Mouse (Mus musculus) kidney, postnatal 25 days (tissue): ENCODE data around the gene Abhd14a.

Experiments
- DNase-seq, 2 experiments: peaks; one replicate each; pipeline ENCODE4 v3.0.0; 2021; ENCODE audit warnings: mixed read lengths in 2 of 2

Gene Abhd14a

GRCm38 (mm10) chr9:106451899-106452298 lies 4.4 kb upstream of the Abhd14a start:
- no peak for DNase-seq

DNA sequence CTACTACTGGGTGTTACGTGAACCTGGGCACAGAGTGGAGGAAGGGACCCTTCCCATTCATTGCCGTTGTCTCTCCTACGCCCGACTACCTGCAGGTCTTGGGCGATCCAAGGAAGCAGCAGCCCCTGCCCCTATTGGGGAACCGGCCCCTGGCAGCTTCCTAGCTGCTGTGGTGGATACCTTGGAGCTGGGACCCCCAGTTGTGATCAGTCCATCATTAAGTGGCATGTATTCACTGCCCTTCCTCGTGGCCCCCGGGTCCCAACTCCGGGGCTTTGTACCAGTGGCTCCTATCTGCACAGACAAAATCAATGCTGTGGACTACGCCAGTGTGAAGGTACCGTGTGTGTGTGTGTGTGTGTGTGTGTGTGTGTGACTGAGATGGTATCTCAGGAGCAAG lies 3.8 kb upstream of the Abhd14a start:
- no peak for DNase-seq

- peak; percentile 93 for DNase-seq
Observed at GRCm38 (mm10) chr9:106450661-106451060, 3.2 kb upstream of the Abhd14a start.

DNA sequence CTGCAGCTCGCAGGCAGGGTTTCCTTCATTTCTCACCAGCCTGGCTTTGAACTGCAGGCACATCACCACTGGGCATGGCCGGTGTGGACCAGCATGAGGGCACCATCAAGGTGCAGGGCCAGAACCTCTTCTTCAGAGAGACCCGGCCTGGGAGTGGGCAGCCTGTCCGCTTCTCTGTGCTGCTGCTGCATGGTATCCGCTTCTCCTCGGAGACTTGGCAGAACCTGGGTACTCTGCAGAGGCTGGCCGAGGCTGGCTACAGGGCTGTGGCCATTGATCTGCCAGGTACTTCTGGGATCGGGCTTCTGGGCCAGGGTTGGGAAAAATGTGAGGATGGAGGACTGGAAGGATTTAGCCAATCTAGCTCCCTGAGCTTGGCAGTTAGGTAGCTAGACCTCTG lies 2.5 kb upstream of the Abhd14a start:
- DNase-seq: no peak

DNA sequence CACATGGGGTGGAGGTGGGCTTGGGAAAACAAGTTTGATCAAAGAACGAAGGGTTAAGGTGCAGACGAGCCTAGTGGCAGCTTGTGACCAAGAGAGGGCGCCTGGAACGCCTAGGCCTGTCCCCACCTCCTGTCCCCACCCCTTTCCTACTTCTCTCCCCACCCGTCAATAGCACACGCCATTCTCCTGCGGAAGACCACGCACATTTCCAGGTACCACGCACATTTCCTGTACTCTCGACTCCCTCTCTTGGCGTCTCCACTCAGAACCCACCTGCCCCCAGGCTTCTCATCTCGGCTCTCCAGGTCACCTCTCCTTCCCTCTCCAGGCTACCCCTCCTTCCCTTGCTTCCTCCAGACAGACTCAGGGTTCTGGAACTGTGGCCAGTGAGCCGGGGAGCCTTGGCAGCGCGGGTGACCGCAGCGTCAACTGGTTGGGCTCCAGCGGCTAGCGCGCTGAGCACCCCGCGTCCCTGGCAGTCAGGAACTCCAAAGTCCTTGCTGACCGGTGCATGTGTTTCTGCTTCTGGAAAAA lies 1.1 kb upstream of the Abhd14a start:
- DNase-seq: peak; percentile 86 to 92

GRCm38 (mm10) chr9:106447951-106448350 lies 473 bp upstream of the Abhd14a start:
- DNase-seq: peak; percentile 41 to 67

DNA sequence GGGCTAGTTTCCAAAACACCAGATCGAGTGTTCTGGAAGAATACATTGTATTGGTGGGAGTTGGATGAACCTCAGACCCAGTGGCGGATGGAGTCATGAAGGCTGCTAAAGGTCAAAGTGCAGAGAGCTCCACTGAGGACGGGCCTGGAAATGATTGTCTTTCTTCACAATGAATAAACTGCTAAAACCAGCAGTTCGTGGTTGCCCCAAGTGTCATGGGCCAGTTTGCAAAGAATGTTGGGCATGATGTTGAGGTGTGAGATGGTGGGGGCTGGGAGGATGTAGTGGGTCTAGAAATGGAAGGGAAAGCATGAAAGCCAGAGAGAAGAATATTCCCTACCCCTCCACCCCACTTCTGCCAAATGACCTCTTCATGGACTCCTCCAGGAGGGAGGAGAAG lies 2.6 kb downstream of the Abhd14a start:
- peak; percentile 62 to 77 for DNase-seq

DNA sequence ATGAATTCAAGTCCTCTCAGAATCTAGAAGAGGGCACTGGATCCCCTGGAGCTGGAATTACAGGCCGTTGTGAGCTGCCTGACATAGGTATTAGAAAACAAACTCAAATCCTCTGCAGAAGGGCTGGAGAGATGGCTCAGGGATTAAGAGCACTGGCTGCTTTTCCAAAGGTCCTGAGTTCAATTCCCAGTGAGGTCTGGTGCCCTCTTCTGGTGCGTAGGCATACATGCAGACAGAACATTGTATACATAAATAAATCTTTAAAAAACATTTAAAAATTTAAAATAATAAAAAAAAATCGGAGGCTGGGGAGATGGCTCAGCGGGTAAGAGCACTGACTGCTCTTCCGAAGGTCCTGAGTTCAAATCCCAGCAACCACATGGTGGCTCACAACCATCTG lies 4.8 kb downstream of the Abhd14a start:
- DNase-seq: no peak

DNA sequence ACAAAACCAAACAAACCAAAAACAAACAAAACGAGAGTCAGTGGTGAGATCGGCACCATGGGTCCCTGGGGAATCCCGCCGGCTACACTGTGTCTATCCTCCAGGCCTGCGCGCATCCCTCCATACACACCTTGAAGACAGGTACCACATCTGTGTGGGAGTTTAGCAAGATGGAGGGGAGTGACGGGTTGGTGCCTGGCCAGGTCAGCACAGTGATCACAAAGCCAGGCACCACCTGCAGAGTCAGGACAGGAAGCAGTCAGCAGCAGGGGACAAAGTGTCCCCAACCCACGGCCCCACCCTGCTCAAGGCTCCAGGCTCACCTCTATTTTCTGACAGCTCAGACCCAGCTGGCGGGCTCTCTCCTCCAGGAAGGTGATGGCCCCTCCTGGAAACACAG lies 10.9 kb downstream of the Abhd14a start:
- DNase-seq: no peak

DNA sequence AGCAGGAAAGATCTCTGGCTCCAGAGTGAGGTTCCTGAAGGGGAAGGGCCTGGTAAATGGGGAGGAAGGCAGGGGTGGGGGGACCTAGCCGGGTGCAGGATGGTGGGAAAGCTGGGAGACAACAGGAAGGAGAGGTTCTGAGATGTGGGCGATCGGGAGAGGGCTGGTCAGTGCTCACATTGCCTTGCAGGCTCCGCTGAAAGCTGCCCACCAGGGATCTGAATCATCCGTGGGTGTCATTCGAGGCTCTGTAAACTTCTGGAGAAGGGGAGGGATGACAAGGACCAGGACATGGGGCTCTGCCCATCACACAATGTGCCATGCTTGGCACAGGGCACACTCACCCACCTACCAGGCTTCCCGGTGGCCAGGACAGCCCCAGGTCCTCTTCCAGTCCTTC lies 14.1 kb downstream of the Abhd14a start:
- no peak for DNase-seq

DNA sequence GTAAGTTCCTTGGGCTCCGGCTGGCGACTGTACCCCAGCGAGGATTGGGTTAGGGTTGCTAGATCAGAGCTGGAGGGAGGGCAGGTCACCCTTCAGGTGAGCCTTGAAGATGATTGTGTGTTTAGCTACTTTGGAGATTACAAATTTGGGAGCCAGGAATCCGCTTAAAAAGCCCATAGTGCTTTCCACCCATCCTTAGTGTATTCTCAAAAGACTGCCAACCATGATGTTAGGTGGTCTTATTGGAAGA lies 17.5 kb downstream of the Abhd14a start:
- no peak for DNase-seq

DNA sequence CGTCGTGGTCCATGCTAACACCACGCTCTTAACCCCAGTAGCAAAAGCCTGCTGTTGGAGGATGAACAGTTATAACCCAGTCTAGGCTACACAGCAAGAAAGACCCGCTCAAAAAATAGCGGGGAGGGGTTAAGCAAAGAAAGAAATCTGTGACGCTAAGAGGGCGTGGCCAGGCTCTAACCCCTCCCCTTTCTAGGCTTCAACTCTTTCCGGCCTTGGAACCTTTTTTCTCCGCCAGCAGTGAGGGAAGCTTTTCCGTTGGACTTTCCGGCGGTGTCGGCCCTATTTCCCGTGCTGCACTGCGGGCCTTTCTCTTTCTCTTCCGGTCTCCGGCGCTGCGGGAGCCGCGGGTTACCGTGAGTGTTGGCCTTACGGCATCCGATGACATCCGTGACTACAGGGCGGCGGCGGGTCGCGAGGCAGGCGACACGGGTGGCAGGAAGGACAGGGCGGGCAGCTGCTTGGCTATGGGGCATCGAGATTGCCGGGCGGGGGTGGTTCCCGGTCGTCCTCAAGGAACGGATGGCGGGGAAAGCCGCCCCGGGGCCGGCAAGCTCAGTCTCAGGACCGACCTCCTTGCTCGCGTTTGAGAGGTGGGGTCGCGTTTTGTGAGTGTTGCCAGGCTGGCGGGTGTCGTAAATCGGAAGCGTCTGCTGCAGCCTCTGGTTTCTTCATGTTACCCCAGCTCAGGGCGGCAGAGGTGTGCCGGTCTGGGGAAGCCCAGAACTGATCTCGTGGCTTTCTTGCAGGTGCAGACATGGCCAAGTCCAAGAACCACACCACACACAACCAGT lies 18.1 kb downstream of the Abhd14a start, which contains the start of gene Rpl29:
TSS of gene Rpl29 (plus strand) at position 234 of the 794 bp plus-strand sequence.
- DNase-seq: peak; percentile 96 to 98

DNA sequence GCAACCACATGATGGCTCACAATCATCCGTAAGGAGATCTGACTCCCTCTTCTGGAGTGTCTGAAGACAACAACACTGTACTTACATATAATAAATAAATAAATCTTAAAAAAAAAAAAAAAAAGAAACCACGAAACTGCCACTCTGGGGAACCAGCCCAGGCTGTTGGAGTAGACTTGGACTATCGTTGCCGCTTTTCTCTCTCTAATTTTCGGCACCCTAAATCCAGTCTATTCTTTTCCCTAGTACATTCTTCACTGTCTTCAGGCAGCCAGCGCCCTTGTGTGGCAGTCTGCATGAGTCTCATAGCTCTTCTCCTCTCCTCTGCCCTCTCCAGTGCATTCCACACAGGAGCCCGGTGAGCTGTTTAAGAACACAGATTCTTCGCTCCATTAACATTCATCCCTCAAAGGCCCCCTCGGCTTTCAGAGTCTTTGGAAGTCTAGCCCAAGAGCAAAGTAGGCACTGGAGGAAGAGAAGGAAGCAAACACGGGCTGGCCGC lies 18.7 kb downstream of the Abhd14a start:
- DNase-seq: no peak

DNA sequence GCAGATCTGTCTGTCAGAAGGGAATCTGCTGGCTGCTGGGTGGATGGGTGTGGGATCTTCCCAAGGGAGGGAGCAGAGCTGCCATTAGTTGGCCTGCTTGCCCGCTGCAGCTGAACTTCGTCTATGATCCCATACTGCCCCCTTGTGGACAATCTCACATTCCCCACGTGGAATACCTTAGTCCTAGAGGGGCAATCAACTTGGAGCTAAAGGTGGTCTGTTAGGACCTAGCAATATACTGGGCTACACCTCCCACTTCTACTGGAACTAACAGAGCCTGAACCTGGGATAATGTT lies 25.7 kb downstream of the Abhd14a start:
- peak; percentile 87 to 94 for DNase-seq

- no peak for DNase-seq
Observed at GRCm38 (mm10) chr9:106421033-106421864, 26.2 kb downstream of the Abhd14a start.

- no peak for DNase-seq
Observed at GRCm38 (mm10) chr9:106420608-106421007, 26.9 kb downstream of the Abhd14a start.

- peak; percentile 90 to 92 for DNase-seq
Observed at GRCm38 (mm10) chr9:106417841-106418625, 29.4 kb downstream of the Abhd14a start.

DNA sequence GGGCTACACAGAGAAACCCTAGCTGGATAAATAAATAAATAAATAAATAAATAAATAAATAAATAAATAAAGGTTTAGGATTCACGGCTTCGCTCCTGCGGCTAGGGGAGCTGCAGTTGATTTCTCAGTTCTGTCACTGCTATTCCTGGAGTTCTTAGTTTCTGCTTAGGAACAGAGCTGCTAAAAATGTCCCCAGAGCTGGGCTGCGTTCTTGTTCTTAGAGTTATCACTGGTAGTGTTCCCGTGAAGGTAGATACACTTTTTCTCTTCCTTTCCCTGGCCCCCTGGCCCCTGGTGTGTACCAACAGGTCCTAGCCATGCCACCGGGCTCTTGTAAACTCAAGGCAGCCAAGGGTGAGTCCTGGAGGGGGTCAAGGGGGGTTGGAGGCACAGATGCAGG lies 30.7 kb downstream of the Abhd14a start:
- no peak for DNase-seq

GRCm38 (mm10) chr9:106413606-106414005 lies 33.9 kb downstream of the Abhd14a start:
- no peak for DNase-seq

DNA sequence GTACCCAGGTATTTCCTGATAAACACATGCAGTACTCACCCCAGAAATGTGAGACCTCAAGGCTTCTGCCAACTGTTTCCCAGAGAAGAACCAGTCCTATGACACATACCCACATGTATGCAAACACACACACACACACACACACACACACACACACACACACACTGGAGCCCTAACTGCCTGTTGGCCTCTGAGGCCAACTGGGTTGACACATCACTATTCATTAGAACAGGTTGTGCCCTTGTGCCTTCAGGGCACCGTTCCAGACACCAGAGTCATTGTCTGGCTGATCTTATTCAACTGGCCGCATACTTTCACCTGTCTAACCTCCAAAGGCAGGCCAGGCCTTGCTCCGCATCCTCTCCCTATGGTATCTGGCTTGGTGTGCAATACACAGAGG lies 35.3 kb downstream of the Abhd14a start:
- no peak for DNase-seq

DNA sequence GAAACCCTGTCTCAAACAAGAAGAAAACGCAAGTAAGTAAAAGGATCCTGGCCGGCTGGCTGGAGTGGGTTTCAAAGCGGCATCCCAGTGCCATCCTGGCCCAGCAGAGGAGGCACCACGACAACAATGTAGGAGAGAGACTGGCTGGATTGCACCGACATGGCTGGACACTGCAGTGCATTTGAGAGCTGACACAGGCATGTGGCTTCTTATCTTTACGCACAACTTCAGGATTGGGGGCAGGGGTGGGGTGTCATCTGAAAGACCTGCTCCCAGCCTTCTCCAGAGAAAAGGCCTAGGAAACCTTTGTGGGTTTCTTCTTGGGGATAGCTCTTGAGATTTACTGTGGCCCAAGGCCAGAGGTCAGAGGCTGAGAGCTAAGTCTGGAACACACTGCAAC lies 35.7 kb downstream of the Abhd14a start:
- no peak for DNase-seq

- no peak for DNase-seq
Observed at GRCm38 (mm10) chr9:106411091-106411594, 36.3 kb downstream of the Abhd14a start.

GRCm38 (mm10) chr9:106410086-106410650 lies 37.3 kb downstream of the Abhd14a start:
- no peak for DNase-seq
